15 mouse cellular contexts compared by ENCODE assay signal in genomic region chr19:45655870-45656269, GRCm38 (mm10). TPM values are rescaled to one million over a fixed set of nuclear protein-coding genes. Genes with fewer than 3 reads are reported as not detected.
A peak's percentile ranks its signal among the peaks of the same experiment; 100 is the strongest.
DNase-seq lines count a peak whose midpoint lies in the region; ATAC-seq and TF ChIP-seq lines count a peak whose summit lies in the region.
"Had no signal": no experiment of that assay in that cellular context is flagged by ENCODE, and none has a peak within 500 bp of the region (broad histone marks: within the 10 kb centered on the region; RNA-seq: fewer than 3 reads in every experiment).

No protein-coding gene starts in this region.

- H3K27ac ChIP-seq in kidney, embryonic 16.5 days (ENCODE audit: low read length): no peak overlapping the region
- H3K27ac ChIP-seq in midbrain, embryonic 15.5 days: peak overlapping the region; percentile 17; the same call in 1 of the 2 replicates
- H3K27ac ChIP-seq: lung, embryonic 15.5 days had no signal

- H3K36me3 ChIP-seq in kidney, embryonic 16.5 days (ENCODE audit: insufficient read depth, low read length): no peaks in the 10 kb centered on the region
- H3K36me3 ChIP-seq in G1E (replicated peaks): peaks cover 21% of the 10 kb centered on the region
- no peaks in the 10 kb centered on the region for H3K36me3 ChIP-seq in midbrain, embryonic 15.5 days (replicated peaks)
- H3K36me3 ChIP-seq: lung, embryonic 15.5 days had no signal

- H3K27me3 ChIP-seq in kidney, embryonic 16.5 days (ENCODE audit: insufficient read depth, low read length): no peaks in the 10 kb centered on the region
- no peaks in the 10 kb centered on the region for H3K27me3 ChIP-seq in G1E (ENCODE audit: insufficient read depth, low read length)
- no peaks in the 10 kb centered on the region for H3K27me3 ChIP-seq in midbrain, embryonic 15.5 days (replicated peaks)
- H3K27me3 ChIP-seq: lung, embryonic 15.5 days had no signal

- ATAC-seq in kidney, embryonic 16.5 days (ENCODE audit: low FRiP score, low TSS enrichment): no peak
- ATAC-seq in G1E (ENCODE audit: extremely low read depth, insufficient number of reproducible peaks, low FRiP score, poor library complexity, severe bottlenecking): no peak
- ATAC-seq in midbrain, embryonic 15.5 days (replicated peaks): no peak
- ATAC-seq: forebrain, embryonic 16.5 days had no signal

- no peak overlapping the region for H3K4me3 ChIP-seq in kidney, embryonic 16.5 days (ENCODE audit: low read length)
- H3K4me3 ChIP-seq in G1E (ENCODE audit: low read depth, low read length): peak overlapping the region; percentile 40; the same call in 1 of the 2 replicates
- H3K4me3 ChIP-seq in midbrain, embryonic 15.5 days: no peak overlapping the region
- H3K4me3 ChIP-seq: lung, embryonic 15.5 days had no signal

- TF ChIP-seq CTCF in G1E (IDR thresholded peaks at IDR 0.05; ENCODE audit: low read depth, low read length): no peak
- no peak for TF ChIP-seq CTCF in brain, embryonic 14.5 days (IDR thresholded peaks at IDR 0.05; ENCODE audit: borderline replicate concordance, extremely low read depth, insufficient read depth, insufficient read length)

- H3K9me3 ChIP-seq in kidney, embryonic 16.5 days (ENCODE audit: low read length): no peaks in the 10 kb centered on the region
- no peaks in the 10 kb centered on the region for H3K9me3 ChIP-seq in G1E (replicated peaks)
- H3K9me3 ChIP-seq in midbrain, embryonic 15.5 days: no peaks in the 10 kb centered on the region
- H3K9me3 ChIP-seq: lung, embryonic 15.5 days had no signal

- no peak for TF ChIP-seq POLR2A in brain, embryonic 14.5 days (IDR thresholded peaks at IDR 0.05; ENCODE audit: borderline replicate concordance, extremely low read depth, insufficient read depth, insufficient read length, poor library complexity, severe bottlenecking)

- H3K4me1 ChIP-seq in kidney, embryonic 16.5 days (ENCODE audit: insufficient read depth, low read length): peaks cover 54% of the 10 kb centered on the region
- peaks cover 73% of the 10 kb centered on the region for H3K4me1 ChIP-seq in G1E (ENCODE audit: insufficient read depth, low read depth, low read length)
- peaks cover 38% of the 10 kb centered on the region for H3K4me1 ChIP-seq in midbrain, embryonic 15.5 days

- no peak for DNase-seq in kidney, adult 11 months
- DNase-seq in G1E (ENCODE audit: low spot score): no peak
- DNase-seq in brain, embryonic 14.5 days (ENCODE audit: low read depth): peak; percentile 39
- DNase-seq in testis, postnatal 14 days (ENCODE audit: low spot score): no peak
- DNase-seq in layer of hippocampus, postnatal 25 days (ENCODE audit: extremely low spot score in 1 of 2, low spot score in 1 of 2): no peak
- DNase-seq: cerebellum, adult 11 months; cerebellum, postnatal 25 days; gastrocnemius, postnatal 10 days; kidney, adult 8-10 months; kidney, postnatal 4 days; thymus, adult 2 months had no signal

- H3K4me2 ChIP-seq in kidney, embryonic 16.5 days (replicated peaks; ENCODE audit: low read depth, low read length): no peak overlapping the region
- peak overlapping the region; percentile 32 for H3K4me2 ChIP-seq in midbrain, embryonic 15.5 days
- H3K4me2 ChIP-seq: lung, embryonic 15.5 days had no signal

- 0 out of 2 replicates have a peak overlapping the region, but pooled peaks have one; percentile 22 for H3K9ac ChIP-seq in kidney, embryonic 16.5 days (replicated peaks; ENCODE audit: low read length)
- H3K9ac ChIP-seq in midbrain, embryonic 15.5 days: no peak overlapping the region
- H3K9ac ChIP-seq: lung, embryonic 15.5 days had no signal

- 62% methylated on average over 8 of the region's 8 CpGs for WGBS in kidney, embryonic 16.5 days
- 40% methylated on average over 8 of the region's 8 CpGs for WGBS in midbrain, embryonic 15.5 days

RNA-seq across cellular contexts. Expression of gene Fbxw4, which starts 4.2 kb away (rescaled TPM):
- 7.2 and 7.9 TPM in 2 replicates for polyA plus RNA-seq in kidney, embryonic 16.5 days (2015; fragmentation: Nextera tagmentation; extraction: Ambion mirVana)
- 59.8 and 104 TPM in 2 replicates for total RNA-seq in G1E (2014; fragmentation: Nextera tagmentation)
- 9.4 and 9.9 TPM in 2 replicates for total RNA-seq in G1E (2017)
- polyA plus RNA-seq in G1E (2012): 49.8 and 52.2 TPM in 2 replicates
- polyA plus RNA-seq in brain, embryonic 14.5 days (2012; rRNA removed): 47.7 and 69.5 TPM in 2 replicates
- polyA plus RNA-seq in midbrain, embryonic 15.5 days (2015; fragmentation: Nextera tagmentation; extraction: Ambion mirVana): 6.1 and 7.8 TPM in 2 replicates
- 10 to 100 TPM; 34.2 to 36.9 TPM for total RNA-seq in layer of hippocampus, postnatal 25 days (2021)
